Mouse (Mus musculus) liver, adult 2 months (tissue): Measurements from ENCODE around the gene Slc17a9. TPM values are rescaled to one million over a fixed set of nuclear protein-coding genes. Genes with fewer than 3 reads are reported as not detected.

ENCODE experiments used
- DNase-seq: peaks from one replicate; pipeline ENCODE4 v3.0.0-alpha.2; 2011; ENCODE audit warnings: low read depth, low spot score; ENCODE audit errors: extremely low read depth
- H3K27ac ChIP-seq: fragments of 200-500 bp; replicated peaks from 2 replicates; pipeline ENCODE4 v1.5.1; 2012; ENCODE audit warnings: low read depth, mild to moderate bottlenecking, control low read depth, inconsistent platforms, low read length; ENCODE audit not compliant: insufficient read depth
- H3K27me3 ChIP-seq: fragments of 200-500 bp; 2 replicates; pipeline ENCODE4 v1.6.1; 2012; ENCODE audit warnings: mild to moderate bottlenecking, moderate library complexity, low read length, inconsistent platforms; ENCODE audit not compliant: control insufficient read depth, insufficient read depth
- H3K36me3 ChIP-seq: fragments of 200-500 bp; 2 replicates; pipeline ENCODE4 v1.6.1; 2012; ENCODE audit warnings: low read length, inconsistent platforms; ENCODE audit not compliant: control insufficient read depth, insufficient read depth
- H3K4me1 ChIP-seq: fragments of 200-500 bp; 2 replicates; pipeline ENCODE4 v1.6.1; 2011; ENCODE audit warnings: low read length; ENCODE audit not compliant: control insufficient read depth, insufficient read depth
- H3K4me3 ChIP-seq: fragments of 200-500 bp; 2 replicates; pipeline ENCODE4 v1.5.1; 2011; ENCODE audit warnings: low read depth, mild to moderate bottlenecking, control low read depth, low read length, moderate library complexity; ENCODE audit not compliant: insufficient read depth
- H3K79me2 ChIP-seq: fragments of 200-500 bp; 2 replicates; pipeline ENCODE4 v1.6.1; 2012; ENCODE audit warnings: inconsistent platforms, mild to moderate bottlenecking, low read length, moderate library complexity; ENCODE audit not compliant: control insufficient read depth, insufficient read depth
- H3K9ac ChIP-seq: fragments of 200-500 bp; 2 replicates; pipeline ENCODE4 v1.6.1; 2012; ENCODE audit warnings: low read depth, mild to moderate bottlenecking, control low read depth, inconsistent platforms, low read length
- CTCF ChIP-seq: fragments of 200-500 bp; IDR thresholded peaks from 2 replicates; pipeline ENCODE4 v1.5.1; 2011; ENCODE audit warnings: low read depth, low read length, control low read depth
- POLR2A ChIP-seq: fragments of 200-500 bp; IDR thresholded peaks from 2 replicates; pipeline ENCODE4 v1.6.1; 2011; ENCODE audit warnings: low read length, control low read depth; ENCODE audit not compliant: insufficient read depth; ENCODE audit errors: extremely low read depth
- WGBS: fragments of 180-500 bp; shearing (Covaris S2); methylation state at CpG from one replicate; pipeline ENCODE4 v1.1.7; 2018; 5-methylcytosine and 5-hydroxymethylcytosine counted together
- polyA plus RNA-seq: library from polyadenylated mRNA; depleted of rRNA; stranded (reverse); fragments of >200 nt; gene quantifications from 2 replicates; pipeline ENCODE4 v1.2.3, GENCODE M21; 2012
- total RNA-seq: library from RNA; depleted of rRNA; stranded (reverse); fragments of >200 nt; gene quantifications from 2 replicates; pipeline ENCODE4 v1.2.3, GENCODE M21; 2014

Gene Slc17a9
- total and polyA plus RNA-seq, 2 experiments = 3.5 to 10.9 TPM

- WGBS = 8% methylated on average over 8 of the region's 8 CpGs
- H3K9ac ChIP-seq = peak overlapping the region; percentile 39; the same call in 1 of the 2 replicates
- DNase-seq = no peak
- peaks cover 2% of the 10 kb centered on the region; the same call in 1 of the 2 replicates for H3K79me2 ChIP-seq
- TF ChIP-seq POLR2A (no peak), CTCF (no peak)
- peaks cover 15% of the 10 kb centered on the region for H3K36me3 ChIP-seq
- 0 out of 2 replicates have a peak overlapping the region, but pooled peaks have one; percentile 2 for H3K4me3 ChIP-seq
- no peaks in the 10 kb centered on the region for H3K27me3 ChIP-seq
- no peak overlapping the region for H3K27ac ChIP-seq
- H3K4me1 ChIP-seq = peaks cover 11% of the 10 kb centered on the region; the same call in 1 of the 2 replicates
Observed at GRCm38 (mm10) chr2:180725856-180726629, 980 bp downstream of the Slc17a9 start.

GRCm38 (mm10) chr2:180726658-180727442 is 1.8 kb downstream of the Slc17a9 start:
- 31% methylated on average over 6 of the region's 6 CpGs for WGBS
- H3K4me1 ChIP-seq = peaks cover 11% of the 10 kb centered on the region; the same call in 1 of the 2 replicates

GRCm38 (mm10) chr2:180727613-180728021 is 2.6 kb downstream of the Slc17a9 start:
- Histone ChIP-seq H3K79me2 (no peaks in the 10 kb centered on the region), H3K36me3 (peaks cover 3% of the 10 kb centered on the region; the same call in 1 of the 2 replicates), H3K4me1 (peaks cover 11% of the 10 kb centered on the region; the same call in 1 of the 2 replicates), H3K27ac (no peak overlapping the region), H3K4me3 (no peak overlapping the region), H3K27me3 (no peaks in the 10 kb centered on the region), H3K9ac (no peak overlapping the region)
- WGBS = 73% methylated on average over 4 of the region's 4 CpGs
- DNase-seq = no peak
- no peak for TF ChIP-seq POLR2A
- TF ChIP-seq CTCF = no peak

More at GRCm38 (mm10) chr2:180726658-180727442, 1.8 kb downstream of the Slc17a9 start:
- Histone ChIP-seq H3K36me3 (peaks cover 8% of the 10 kb centered on the region; the same call in 1 of the 2 replicates), H3K79me2 (no peaks in the 10 kb centered on the region), H3K27ac (no peak overlapping the region), H3K4me3 (no peak overlapping the region), H3K9ac (no peak overlapping the region), H3K27me3 (no peaks in the 10 kb centered on the region)
- DNase-seq = no peak
- TF ChIP-seq POLR2A = no peak
- TF ChIP-seq CTCF = no peak

- 62% methylated on average over 3 of the region's 3 CpGs for WGBS
- H3K9ac ChIP-seq = no peak overlapping the region
- H3K79me2 ChIP-seq = no peaks in the 10 kb centered on the region
- no peak overlapping the region for H3K4me3 ChIP-seq
- DNase-seq = no peak
- H3K36me3 ChIP-seq = no peaks in the 10 kb centered on the region; the same call in 1 of the 2 replicates
- H3K27ac ChIP-seq = no peak overlapping the region
- no peak for TF ChIP-seq POLR2A
- no peak for TF ChIP-seq CTCF
- H3K4me1 ChIP-seq = peaks cover 2% of the 10 kb centered on the region; the same call in 1 of the 2 replicates
- H3K27me3 ChIP-seq = no peaks in the 10 kb centered on the region
Observed at GRCm38 (mm10) chr2:180731036-180731435, 6.0 kb downstream of the Slc17a9 start.

GRCm38 (mm10) chr2:180731984-180732383 is 6.9 kb downstream of the Slc17a9 start:
- Histone ChIP-seq H3K36me3 (no peaks in the 10 kb centered on the region; the same call in 1 of the 2 replicates), H3K4me3 (no peak overlapping the region), H3K27ac (no peak overlapping the region), H3K27me3 (no peaks in the 10 kb centered on the region), H3K79me2 (no peaks in the 10 kb centered on the region), H3K4me1 (peaks cover under 1% of the 10 kb centered on the region; the same call in 1 of the 2 replicates), H3K9ac (no peak overlapping the region)
- no peak for DNase-seq
- TF ChIP-seq CTCF (no peak), POLR2A (no peak)
- 82% methylated on average over 6 of the region's 6 CpGs for WGBS
